Mouse (Mus musculus): ENCODE data around the gene Fermt3. TPM values are rescaled to one million over a fixed set of nuclear protein-coding genes. Genes with fewer than 3 reads are reported as not detected.

Fermt3 gene
- polyA plus RNA-seq, 1 experiment from 2014 or later: 105 TPM

DNA sequence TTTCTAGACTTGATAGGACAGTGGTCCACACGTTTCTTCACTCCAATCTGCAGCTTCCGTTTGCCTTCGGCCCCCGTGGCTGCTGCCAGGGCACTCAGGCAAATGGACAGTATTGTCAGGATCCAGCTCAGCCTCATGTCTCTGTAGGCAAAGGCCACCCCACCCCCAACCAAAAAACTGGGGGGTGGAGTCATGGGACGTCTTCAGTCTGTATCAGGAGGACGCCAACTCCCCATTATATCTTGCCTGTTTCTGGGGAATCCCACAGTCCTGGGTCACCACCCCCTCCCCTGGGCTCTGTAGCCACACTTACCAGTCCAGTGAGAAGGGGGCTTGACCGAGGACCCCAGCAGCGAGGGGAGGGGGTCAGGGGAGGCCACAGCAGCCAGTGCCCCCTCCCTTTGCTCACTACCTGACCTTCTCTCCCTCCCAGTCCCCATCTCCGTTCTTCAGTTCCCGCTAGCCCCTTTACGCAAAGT, 40.2 kb downstream of the Fermt3 start:
- H3K9me3 ChIP-seq (replicated peaks; ENCODE audit: control insufficient read depth, low read length): no peaks in the 10 kb centered on the region
- peak overlapping the region; percentile 81 for H3K9ac ChIP-seq (ENCODE audit: low read depth, low read length)
- WGBS (ENCODE audit: insufficient replicate concordance): 8% methylated on average over 11 of the region's 11 CpGs
- peaks cover 53% of the 10 kb centered on the region for H3K4me1 ChIP-seq (ENCODE audit: control insufficient read depth, low read depth, low read length)
- H3K27ac ChIP-seq (ENCODE audit: low read length): peak overlapping the region; percentile 93
- no peak for ATAC-seq (ENCODE audit: low read depth)
- H3K36me3 ChIP-seq (ENCODE audit: control insufficient read depth, insufficient read depth): peaks cover 4% of the 10 kb centered on the region
- peak overlapping the region; percentile 96 for H3K4me2 ChIP-seq (ENCODE audit: low read depth, low read length)
- H3K4me3 ChIP-seq (ENCODE audit: low read depth, low read length): peak overlapping the region; percentile 88
- H3K27me3 ChIP-seq (ENCODE audit: control insufficient read depth, insufficient read depth, low read depth, low read length): no peaks in the 10 kb centered on the region

DNA sequence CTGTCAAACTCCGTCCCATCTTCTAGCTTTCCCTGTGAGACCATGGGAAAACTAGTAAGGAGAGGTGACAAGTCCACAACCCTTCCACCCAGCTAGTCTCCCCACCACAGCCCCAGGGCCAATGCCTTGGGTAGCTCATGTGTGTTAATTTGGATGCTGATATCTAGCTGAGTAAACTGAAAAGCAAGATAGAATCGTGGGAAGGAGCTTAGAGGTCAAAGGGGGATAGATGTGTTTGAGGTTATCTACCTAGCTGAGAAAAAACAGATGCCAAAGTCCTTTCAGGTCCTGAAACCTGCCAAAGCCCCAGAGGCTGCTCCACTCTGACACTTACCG, 40.7 kb downstream of the Fermt3 start:
- Histone ChIP-seq H3K4me3 (ENCODE audit: low read depth, low read length) (peak overlapping the region; percentile 88), H3K9ac (ENCODE audit: low read depth, low read length) (peak overlapping the region; percentile 81; the same call in 1 of the 2 replicates), H3K27me3 (ENCODE audit: control insufficient read depth, insufficient read depth, low read depth, low read length) (no peaks in the 10 kb centered on the region), H3K36me3 (ENCODE audit: control insufficient read depth, insufficient read depth) (peaks cover 4% of the 10 kb centered on the region), H3K9me3 (replicated peaks; ENCODE audit: control insufficient read depth, low read length) (no peaks in the 10 kb centered on the region), H3K4me1 (ENCODE audit: control insufficient read depth, low read depth, low read length) (peaks cover 57% of the 10 kb centered on the region), H3K27ac (ENCODE audit: low read length) (peak overlapping the region; percentile 93), H3K4me2 (ENCODE audit: low read depth, low read length) (peak overlapping the region; percentile 96)
- 33% methylated on average over 3 of the region's 3 CpGs for WGBS (ENCODE audit: insufficient replicate concordance)
- ATAC-seq (ENCODE audit: low read depth): no peak

DNA sequence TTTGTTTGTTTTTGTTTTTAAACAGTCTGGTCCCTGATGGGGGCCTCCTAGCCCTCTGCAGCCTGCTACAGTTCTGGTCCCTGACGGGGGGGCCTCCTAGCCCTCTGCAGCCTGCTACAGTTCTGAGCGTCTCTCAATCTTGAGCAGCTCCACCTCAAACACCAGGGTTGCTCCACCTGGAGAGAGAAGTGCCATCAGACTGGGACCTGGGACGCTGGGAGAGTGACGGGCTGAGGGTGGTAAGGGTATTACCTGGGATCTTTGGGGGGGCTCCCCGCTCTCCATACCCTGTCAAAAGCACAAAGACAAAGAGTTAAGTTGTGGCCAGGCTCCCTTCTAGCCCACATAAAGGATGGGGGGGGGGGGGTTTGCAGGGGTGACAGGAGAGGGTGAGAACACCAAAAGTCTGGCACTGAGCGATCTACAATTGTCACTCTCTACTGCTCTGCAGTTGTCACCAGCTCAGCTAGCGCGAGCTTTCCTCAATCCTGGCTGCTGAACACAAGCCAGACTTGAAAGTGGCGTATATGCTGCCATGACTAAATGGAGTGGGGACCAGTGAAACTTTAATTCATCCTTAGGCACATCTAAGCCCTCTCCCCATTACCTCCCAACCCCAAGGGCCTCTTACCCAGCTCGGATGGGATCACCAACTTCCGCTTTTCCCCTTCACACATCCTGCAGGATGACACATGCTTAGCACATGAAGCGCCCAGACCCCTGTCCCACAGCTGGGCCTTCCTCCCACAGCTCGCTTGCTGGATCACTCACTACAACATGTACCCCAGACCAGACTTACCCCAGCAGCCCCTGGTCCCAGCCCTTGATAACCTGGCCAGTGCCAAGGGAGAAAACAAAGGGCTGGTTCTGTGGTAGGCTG, 41.3 kb downstream of the Fermt3 start:
- 78% methylated on average over 13 of the region's 13 CpGs for whole genome bisulfite sequencing (ENCODE audit: insufficient replicate concordance)
- ATAC-seq (ENCODE audit: low read depth): no peak
- no peaks in the 10 kb centered on the region for H3K9me3 ChIP-seq (replicated peaks; ENCODE audit: control insufficient read depth, low read length)
- no peaks in the 10 kb centered on the region for H3K27me3 ChIP-seq (ENCODE audit: control insufficient read depth, insufficient read depth, low read depth, low read length)
- H3K27ac ChIP-seq (ENCODE audit: low read length): peak overlapping the region; percentile 93; the same call in 1 of the 2 replicates
- peak overlapping the region; percentile 96; the same call in 1 of the 2 replicates for H3K4me2 ChIP-seq (ENCODE audit: low read depth, low read length)
- peaks cover 57% of the 10 kb centered on the region for H3K4me1 ChIP-seq (ENCODE audit: control insufficient read depth, low read depth, low read length)
- peak overlapping the region; percentile 88 for H3K4me3 ChIP-seq (ENCODE audit: low read depth, low read length)
- H3K9ac ChIP-seq (ENCODE audit: low read depth, low read length): peak overlapping the region; percentile 81; the same call in 1 of the 2 replicates
- peaks cover 4% of the 10 kb centered on the region for H3K36me3 ChIP-seq (ENCODE audit: control insufficient read depth, insufficient read depth)

DNA sequence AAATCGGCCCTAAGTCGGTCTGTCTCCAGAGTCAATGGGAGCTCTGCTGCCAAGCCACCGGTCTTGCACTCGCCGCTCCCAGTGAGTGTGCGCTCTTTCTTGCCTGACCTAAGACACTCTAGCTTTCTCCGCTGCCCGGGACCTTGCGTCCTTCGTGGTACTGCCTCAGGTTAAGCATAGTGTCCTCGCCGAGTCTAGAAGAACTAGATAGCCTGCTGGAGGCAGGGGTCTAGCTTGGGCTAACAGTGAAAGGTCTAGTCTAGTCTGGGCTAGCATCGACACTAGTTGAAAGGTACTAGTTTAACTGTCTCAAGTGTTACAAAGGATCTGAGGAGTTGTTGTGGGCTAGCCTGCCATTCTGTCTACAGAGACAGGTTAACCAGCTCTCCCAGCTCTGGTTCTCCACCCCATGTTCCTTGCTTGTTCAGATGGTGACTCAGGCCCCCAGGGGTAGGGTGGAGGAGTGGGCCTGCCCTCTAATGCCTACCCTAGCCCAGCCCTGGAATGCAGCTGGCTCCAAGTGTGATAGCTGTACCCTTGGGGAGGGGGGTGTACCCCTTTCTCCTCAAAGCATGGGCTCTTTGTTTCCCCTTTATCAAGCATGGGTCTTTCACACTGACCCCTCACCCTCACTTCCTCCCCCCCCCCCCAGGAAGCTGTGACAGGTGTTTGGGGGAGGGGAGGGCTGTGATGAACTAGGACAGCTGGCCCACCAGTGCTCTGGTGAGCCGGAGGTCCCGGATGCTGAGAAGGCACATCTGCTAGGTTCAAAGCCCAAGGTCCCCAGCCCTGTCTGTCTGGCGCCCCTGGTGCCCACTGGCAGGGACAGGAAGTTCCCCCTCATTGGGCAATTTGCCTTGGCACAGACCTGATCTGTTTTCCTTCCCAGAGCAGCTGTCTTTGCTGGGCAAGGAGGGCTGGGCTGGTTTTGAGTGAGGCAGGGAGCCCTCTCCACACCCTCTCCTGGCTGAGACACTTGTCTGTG, 43.4 kb downstream of the Fermt3 start, which contains the start of gene Plcb3:
Plcb3 (minus strand) TSS at position 934 of the 985 bp plus-strand sequence.
- Histone ChIP-seq H3K36me3 (ENCODE audit: control insufficient read depth, insufficient read depth) (peaks cover 4% of the 10 kb centered on the region), H3K4me2 (ENCODE audit: low read depth, low read length) (peak within 1 kb of the TSS; percentile 99), H3K4me3 (ENCODE audit: low read depth, low read length) (peak within 1 kb of the TSS; percentile 77), H3K9me3 (replicated peaks; ENCODE audit: control insufficient read depth, low read length) (no peaks in the 10 kb centered on the region), H3K27ac (ENCODE audit: low read length) (peak within 1 kb of the TSS; percentile 57), H3K4me1 (ENCODE audit: control insufficient read depth, low read depth, low read length) (peaks cover 52% of the 10 kb centered on the region), H3K27me3 (ENCODE audit: control insufficient read depth, insufficient read depth, low read depth, low read length) (no peaks in the 10 kb centered on the region), H3K9ac (ENCODE audit: low read depth, low read length) (peak within 1 kb of the TSS; percentile 56)
- WGBS (ENCODE audit: insufficient replicate concordance): 0% methylated on average over 16 of the region's 16 CpGs
- ATAC-seq (ENCODE audit: low read depth): no peak

DNA sequence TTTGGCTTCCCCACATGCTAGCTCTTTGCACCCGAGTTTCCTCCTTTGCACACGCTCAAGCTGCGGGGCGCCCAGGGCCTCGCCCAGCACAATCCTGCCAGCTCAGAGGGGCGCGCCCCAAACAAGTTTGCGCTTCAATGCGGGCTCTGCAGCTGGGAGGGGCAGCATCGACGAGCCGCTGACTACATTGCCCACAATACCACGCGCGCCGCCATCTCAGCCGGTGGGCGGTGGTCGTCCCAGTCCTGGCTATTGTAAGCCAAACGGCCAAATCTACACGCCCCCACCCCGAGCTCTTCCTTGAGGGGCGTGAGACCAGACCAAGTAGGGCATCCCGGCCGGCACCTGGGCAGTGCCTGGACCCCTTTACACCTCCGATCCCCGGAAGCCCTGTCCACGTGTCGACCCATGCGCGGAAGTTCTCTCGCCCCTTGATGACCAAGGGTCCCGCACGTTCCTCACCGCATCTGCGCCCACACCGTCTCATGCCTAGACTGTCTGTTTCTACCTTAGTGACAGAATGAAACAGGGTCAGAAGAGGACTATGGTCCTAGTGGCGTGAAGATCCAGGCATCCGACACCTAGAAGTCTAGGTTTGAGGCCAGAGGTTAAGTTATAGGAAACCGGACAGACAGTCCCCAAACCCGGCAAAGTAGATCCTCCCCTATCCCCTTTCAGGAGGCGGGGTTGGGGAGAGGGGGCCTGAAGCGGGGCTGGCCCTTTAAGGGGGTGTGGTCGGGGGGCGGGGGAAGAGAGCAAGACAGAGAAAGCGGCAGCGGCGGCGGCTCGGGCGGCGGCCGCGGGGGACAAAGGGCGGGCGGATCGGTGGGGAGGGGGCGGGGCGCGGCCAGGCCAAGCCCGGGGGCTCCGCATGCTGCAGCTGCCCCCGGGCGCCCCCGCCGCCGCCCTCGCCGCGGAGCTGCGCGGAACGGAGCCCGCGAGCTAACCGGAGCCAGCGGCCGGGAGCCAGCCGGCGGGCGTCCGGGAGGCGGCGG, 44.8 kb downstream of the Fermt3 start, which contains the start of gene Ppp1r14b:
Ppp1r14b (plus strand) TSS at position 758 of the 995 bp plus-strand sequence.
- no peaks in the 10 kb centered on the region for H3K9me3 ChIP-seq (replicated peaks; ENCODE audit: control insufficient read depth, low read length)
- peaks cover 4% of the 10 kb centered on the region for H3K36me3 ChIP-seq (ENCODE audit: control insufficient read depth, insufficient read depth)
- H3K27ac ChIP-seq (ENCODE audit: low read length): peak within 1 kb of the TSS; percentile 85
- peak; percentile 63 for ATAC-seq (ENCODE audit: low read depth)
- H3K4me1 ChIP-seq (ENCODE audit: control insufficient read depth, low read depth, low read length): peaks cover 64% of the 10 kb centered on the region
- peak within 1 kb of the TSS; percentile 56 for H3K9ac ChIP-seq (ENCODE audit: low read depth, low read length)
- under 1% methylated on average over 75 of the region's 84 CpGs for WGBS (ENCODE audit: insufficient replicate concordance)
- H3K4me3 ChIP-seq (ENCODE audit: low read depth, low read length): peak within 1 kb of the TSS; percentile 77
- no peaks in the 10 kb centered on the region for H3K27me3 ChIP-seq (ENCODE audit: control insufficient read depth, insufficient read depth, low read depth, low read length)
- peak within 1 kb of the TSS; percentile 99 for H3K4me2 ChIP-seq (ENCODE audit: low read depth, low read length)

DNA sequence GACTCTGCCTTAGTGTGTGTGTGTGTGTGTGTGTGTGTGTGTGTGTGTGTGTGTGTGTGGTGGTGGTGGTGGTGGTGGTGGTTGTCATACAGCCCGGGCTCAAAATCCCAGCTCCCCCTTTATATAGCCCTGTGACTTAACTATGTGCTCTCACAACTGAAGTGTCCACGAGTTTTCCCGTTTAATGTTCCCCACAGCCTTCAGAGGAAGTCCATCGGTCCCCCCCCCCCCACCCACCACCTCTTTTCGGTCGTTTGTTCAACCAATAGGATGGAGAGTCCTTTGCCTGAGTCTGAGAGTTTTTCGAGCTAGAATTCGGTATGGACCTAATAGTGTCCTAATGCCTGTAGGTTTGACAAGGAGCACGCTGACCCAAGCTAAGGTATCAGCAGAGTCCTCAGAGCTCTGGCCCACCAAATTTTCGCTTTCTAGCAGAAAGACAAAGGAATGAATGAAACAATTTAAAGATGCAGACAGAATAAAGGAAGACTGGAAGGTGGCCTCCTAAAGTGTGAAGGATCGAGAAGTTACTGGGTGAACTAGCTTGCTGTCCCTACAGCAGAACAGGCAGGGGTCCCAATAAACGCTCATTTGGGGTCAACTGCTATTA, 45.6 kb downstream of the Fermt3 start:
- WGBS (ENCODE audit: insufficient replicate concordance): 22% methylated on average over 12 of the region's 12 CpGs
- H3K4me2 ChIP-seq (ENCODE audit: low read depth, low read length): peak overlapping the region; percentile 99
- no peaks in the 10 kb centered on the region for H3K9me3 ChIP-seq (replicated peaks; ENCODE audit: control insufficient read depth, low read length)
- ATAC-seq (ENCODE audit: low read depth): no peak
- peaks cover 4% of the 10 kb centered on the region for H3K36me3 ChIP-seq (ENCODE audit: control insufficient read depth, insufficient read depth)
- H3K27ac ChIP-seq (ENCODE audit: low read length): peak overlapping the region; percentile 14; the same call in 1 of the 2 replicates
- peaks cover 2% of the 10 kb centered on the region for H3K27me3 ChIP-seq (ENCODE audit: control insufficient read depth, insufficient read depth, low read depth, low read length)
- peak overlapping the region; percentile 77 for H3K4me3 ChIP-seq (ENCODE audit: low read depth, low read length)
- H3K9ac ChIP-seq (ENCODE audit: low read depth, low read length): peak overlapping the region; percentile 56; the same call in 1 of the 2 replicates
- H3K4me1 ChIP-seq (ENCODE audit: control insufficient read depth, low read depth, low read length): peaks cover 64% of the 10 kb centered on the region

DNA sequence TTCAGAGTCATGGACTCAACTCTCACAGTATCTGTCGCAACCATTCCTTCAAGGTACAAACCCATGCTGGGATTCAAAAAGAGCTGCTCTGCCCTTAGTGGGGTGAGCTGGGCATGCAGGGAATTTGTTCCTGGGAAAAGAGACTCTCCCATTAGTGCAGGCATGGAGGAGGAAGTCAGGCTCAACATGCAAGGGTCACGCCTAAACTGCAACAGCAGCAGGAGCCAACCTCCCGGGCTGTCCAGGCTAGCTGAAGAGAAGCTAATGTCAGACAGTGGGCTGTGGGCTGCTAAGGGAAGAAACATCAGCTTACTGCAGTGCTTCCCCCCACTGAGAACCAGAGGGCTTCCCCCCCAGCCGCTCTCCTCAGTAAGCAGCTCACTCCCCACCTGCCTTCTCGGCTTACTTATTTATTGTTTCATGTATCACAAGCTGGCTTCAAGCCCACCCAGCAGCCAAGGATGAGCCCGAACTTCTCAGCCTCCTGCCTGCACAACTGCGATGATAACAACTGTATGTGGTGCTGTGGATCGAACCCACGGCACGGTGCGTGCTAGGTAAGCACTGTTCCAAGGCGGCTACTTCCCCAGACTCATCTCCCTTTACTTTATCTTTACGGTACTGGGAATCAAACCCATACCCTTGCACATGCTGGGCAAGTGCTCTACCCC, 46.9 kb downstream of the Fermt3 start:
- Histone ChIP-seq H3K27ac (ENCODE audit: low read length) (no peak overlapping the region), H3K9me3 (replicated peaks; ENCODE audit: control insufficient read depth, low read length) (no peaks in the 10 kb centered on the region), H3K27me3 (ENCODE audit: control insufficient read depth, insufficient read depth, low read depth, low read length) (peaks cover 5% of the 10 kb centered on the region), H3K4me1 (ENCODE audit: control insufficient read depth, low read depth, low read length) (peaks cover 56% of the 10 kb centered on the region), H3K4me2 (ENCODE audit: low read depth, low read length) (no peak overlapping the region), H3K36me3 (ENCODE audit: control insufficient read depth, insufficient read depth) (no peaks in the 10 kb centered on the region), H3K9ac (ENCODE audit: low read depth, low read length) (no peak overlapping the region), H3K4me3 (ENCODE audit: low read depth, low read length) (no peak overlapping the region)
- no peak for ATAC-seq (ENCODE audit: low read depth)
- 77% methylated on average over 13 of the region's 13 CpGs for WGBS (ENCODE audit: insufficient replicate concordance)

All from liver, embryonic 16.5 days (tissue).